Mouse (Mus musculus) lung, adult 2 months (tissue): ENCODE measurements at regions not wholly inside any gene's neighbourhood (a gene's known extent, or its start where the extent isn't known, plus 50 kb on each side); places are given as distances from the start of the nearest gene placed in this dataset.

Experiments used
- CTCF ChIP-seq: fragments of 200-500 bp; IDR thresholded peaks from 2 replicates; pipeline ENCODE4 v1.5.1; 2011; ENCODE audit warnings: mild to moderate bottlenecking, low read length, control low read depth; ENCODE audit not compliant: insufficient read depth
- POLR2A ChIP-seq: fragments of 200-500 bp; IDR thresholded peaks from 2 replicates; pipeline ENCODE4 v1.6.1; 2011; ENCODE audit warnings: low read depth, mild to moderate bottlenecking, control low read depth, low read length, borderline replicate concordance; ENCODE audit errors: extremely low read depth

DNA sequence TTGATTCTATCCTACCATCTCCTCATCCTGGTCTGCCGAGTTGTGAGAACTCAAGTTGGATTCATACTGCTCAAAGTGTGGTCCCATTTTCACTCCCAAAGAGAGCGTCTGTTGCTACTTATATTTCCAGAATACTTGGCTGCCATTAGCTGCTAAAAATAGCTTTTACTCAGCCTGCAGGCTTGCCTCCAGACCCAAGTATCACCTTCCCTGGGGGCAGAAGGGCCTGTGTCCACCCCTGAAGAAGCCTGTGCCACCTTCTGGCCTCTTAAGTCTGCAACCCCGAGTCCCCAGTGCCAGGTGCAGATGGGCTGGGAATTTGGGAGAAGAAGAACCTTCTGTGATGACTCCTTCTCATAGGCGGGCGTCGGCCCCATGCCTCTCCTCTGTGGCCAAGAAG, 161.5 kb downstream of the Sh3bp4 start:
- TF ChIP-seq CTCF (no peak), POLR2A (no peak)
